Comparison of ENCODE assay signal across 9 mouse cellular contexts in the genomic region with DNA sequence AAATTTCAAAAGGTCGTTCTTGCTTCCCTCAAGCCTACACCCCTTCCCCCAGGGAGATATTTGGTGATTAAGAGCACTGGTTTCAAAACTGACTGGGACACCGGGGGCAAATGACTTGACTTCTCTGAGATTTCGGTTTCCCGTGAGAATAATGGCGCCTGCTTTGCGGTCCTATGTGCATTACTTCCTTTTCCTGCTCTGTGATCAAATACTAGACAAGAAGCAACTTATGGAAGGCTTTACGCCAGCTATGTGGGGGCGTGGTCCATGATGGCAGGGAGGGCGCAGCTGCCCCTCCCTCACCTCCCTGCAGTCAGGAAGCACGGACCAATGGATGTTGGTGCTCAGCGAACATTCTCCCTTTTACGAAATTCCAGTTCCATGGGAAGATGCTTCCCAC. TPM values are rescaled to one million over a fixed set of nuclear protein-coding genes. Genes with fewer than 3 reads are reported as not detected.
A peak's percentile ranks its signal among the peaks of the same experiment; 100 is the strongest.
DNase-seq lines count a peak whose midpoint lies in the region; ATAC-seq lines count a peak whose summit lies in the region.
"Had no signal": no experiment of that assay in that cellular context is flagged by ENCODE, and none has a peak within 500 bp of the region (broad histone marks: within the 10 kb centered on the region; RNA-seq: fewer than 3 reads in every experiment).

No protein-coding gene starts in this region.

- no peak overlapping the region for H3K9ac ChIP-seq in lung, embryonic 16.5 days (ENCODE audit: low read length)
- no peak overlapping the region for H3K9ac ChIP-seq in embryonic facial prominence, embryonic 12.5 days
- no peak overlapping the region for H3K9ac ChIP-seq in limb, embryonic 12.5 days (replicated peaks)
- H3K9ac ChIP-seq in stomach, embryonic 15.5 days: no peak overlapping the region

- H3K27me3 ChIP-seq in lung, embryonic 16.5 days (ENCODE audit: control insufficient read depth, insufficient read depth, low read depth, low read length): no peaks in the 10 kb centered on the region
- H3K27me3 ChIP-seq in embryonic facial prominence, embryonic 12.5 days: no peaks in the 10 kb centered on the region
- H3K27me3 ChIP-seq in limb, embryonic 12.5 days: no peaks in the 10 kb centered on the region
- H3K27me3 ChIP-seq in stomach, embryonic 15.5 days (replicated peaks): no peaks in the 10 kb centered on the region

- DNase-seq in lung, postnatal 25 days (ENCODE audit: low spot score): no peak
- DNase-seq in spleen, postnatal 10 days (ENCODE audit: low spot score in 2 of 2): no peak
- DNase-seq: left cerebral cortex, postnatal 4 days had no signal

- H3K4me2 ChIP-seq in lung, embryonic 16.5 days (ENCODE audit: low read depth, low read length): peak overlapping the region; percentile 43
- H3K4me2 ChIP-seq in embryonic facial prominence, embryonic 12.5 days (replicated peaks): peak overlapping the region; percentile 26; the same call in 1 of the 2 replicates
- peak overlapping the region; percentile 37 for H3K4me2 ChIP-seq in limb, embryonic 12.5 days
- peak overlapping the region; percentile 26 for H3K4me2 ChIP-seq in stomach, embryonic 15.5 days

- no peak for ATAC-seq in lung, embryonic 16.5 days (ENCODE audit: low read depth)
- ATAC-seq in embryonic facial prominence, embryonic 12.5 days (ENCODE audit: insufficient number of reproducible peaks, insufficient read depth, low FRiP score, low TSS enrichment): no peak
- no peak for ATAC-seq in limb, embryonic 12.5 days (ENCODE audit: insufficient number of reproducible peaks, insufficient read depth, low FRiP score, low TSS enrichment, low read depth)
- ATAC-seq in stomach, embryonic 15.5 days (ENCODE audit: insufficient read depth, low FRiP score, low read depth): no peak
- no peak for ATAC-seq in frontal cortex, adult (ENCODE audit: low TSS enrichment)
- ATAC-seq: activated CD4-positive, CD25-positive, alpha-beta regulatory T cell, adult 4 months had no signal

- WGBS in lung, embryonic 16.5 days: 65% methylated on average over 12 of the region's 12 CpGs
- WGBS in embryonic facial prominence, embryonic 12.5 days: 70% methylated on average over 12 of the region's 12 CpGs
- 71% methylated on average over 12 of the region's 12 CpGs for WGBS in limb, embryonic 12.5 days
- WGBS in stomach, embryonic 15.5 days: 66% methylated on average over 12 of the region's 12 CpGs

- H3K4me3 ChIP-seq in lung, embryonic 16.5 days (ENCODE audit: low read length): no peak overlapping the region
- H3K4me3 ChIP-seq in embryonic facial prominence, embryonic 12.5 days: no peak overlapping the region
- H3K4me3 ChIP-seq in limb, embryonic 12.5 days (replicated peaks): 0 out of 2 replicates have a peak overlapping the region, but pooled peaks have one; percentile 15
- no peak overlapping the region for H3K4me3 ChIP-seq in stomach, embryonic 15.5 days (replicated peaks)

- H3K4me1 ChIP-seq in lung, embryonic 16.5 days (replicated peaks; ENCODE audit: control insufficient read depth, insufficient read depth, low read length): no peaks in the 10 kb centered on the region; the same call in 1 of the 2 replicates
- H3K4me1 ChIP-seq in embryonic facial prominence, embryonic 12.5 days: no peaks in the 10 kb centered on the region
- H3K4me1 ChIP-seq in limb, embryonic 12.5 days (replicated peaks): 0 out of 2 replicates have a peak, but pooled peaks cover 8% of the 10 kb centered on the region
- H3K4me1 ChIP-seq in stomach, embryonic 15.5 days: no peaks in the 10 kb centered on the region

- no peak overlapping the region for H3K27ac ChIP-seq in lung, embryonic 16.5 days (ENCODE audit: low read length)
- no peak overlapping the region for H3K27ac ChIP-seq in embryonic facial prominence, embryonic 12.5 days
- no peak overlapping the region for H3K27ac ChIP-seq in limb, embryonic 12.5 days
- H3K27ac ChIP-seq in stomach, embryonic 15.5 days: no peak overlapping the region

- no peaks in the 10 kb centered on the region for H3K36me3 ChIP-seq in lung, embryonic 16.5 days (ENCODE audit: control insufficient read depth, insufficient read depth, low read length)
- no peaks in the 10 kb centered on the region for H3K36me3 ChIP-seq in embryonic facial prominence, embryonic 12.5 days
- no peaks in the 10 kb centered on the region for H3K36me3 ChIP-seq in limb, embryonic 12.5 days
- no peaks in the 10 kb centered on the region for H3K36me3 ChIP-seq in stomach, embryonic 15.5 days

- H3K9me3 ChIP-seq in lung, embryonic 16.5 days (ENCODE audit: control insufficient read depth, low read length): no peaks in the 10 kb centered on the region
- H3K9me3 ChIP-seq in embryonic facial prominence, embryonic 12.5 days: no peaks in the 10 kb centered on the region
- H3K9me3 ChIP-seq in limb, embryonic 12.5 days: 0 out of 2 replicates have a peak, but pooled peaks cover 2% of the 10 kb centered on the region
- H3K9me3 ChIP-seq in stomach, embryonic 15.5 days: no peaks in the 10 kb centered on the region

RNA-seq across cellular contexts. Expression of a gene that starts 28.5 kb away (rescaled TPM):
- 1,683 and 1,851 TPM in 2 replicates for polyA plus RNA-seq in lung, embryonic 16.5 days (2015; fragmentation: Nextera tagmentation; extraction: Ambion mirVana)
- 1,602 and 1,617 TPM in 2 replicates for polyA plus RNA-seq in embryonic facial prominence, embryonic 12.5 days (2016; fragmentation: Nextera tagmentation; extraction: Ambion mirVana)
- 1,704 and 1,735 TPM in 2 replicates for polyA plus RNA-seq in limb, embryonic 12.5 days (2016; fragmentation: Nextera tagmentation; extraction: Ambion mirVana)
- polyA plus RNA-seq in stomach, embryonic 15.5 days (2015; fragmentation: Nextera tagmentation; extraction: Ambion mirVana): 1,494 and 1,720 TPM in 2 replicates

RNA-seq across cellular contexts. Expression of a gene that starts 38.1 kb away (rescaled TPM):
- 26.2 and 28.2 TPM in 2 replicates for polyA plus RNA-seq in lung, embryonic 16.5 days (2015; fragmentation: Nextera tagmentation; extraction: Ambion mirVana)
- polyA plus RNA-seq in embryonic facial prominence, embryonic 12.5 days (2016; fragmentation: Nextera tagmentation; extraction: Ambion mirVana): 23.6 and 23.9 TPM in 2 replicates
- 32.0 and 33.2 TPM in 2 replicates for polyA plus RNA-seq in limb, embryonic 12.5 days (2016; fragmentation: Nextera tagmentation; extraction: Ambion mirVana)
- polyA plus RNA-seq in stomach, embryonic 15.5 days (2015; fragmentation: Nextera tagmentation; extraction: Ambion mirVana): 19.3 and 19.9 TPM in 2 replicates

RNA-seq across cellular contexts. Expression of a gene that starts 53.4 kb away (rescaled TPM):
- 496 and 530 TPM in 2 replicates for polyA plus RNA-seq in lung, embryonic 16.5 days (2015; fragmentation: Nextera tagmentation; extraction: Ambion mirVana)
- 491 and 498 TPM in 2 replicates for polyA plus RNA-seq in embryonic facial prominence, embryonic 12.5 days (2016; fragmentation: Nextera tagmentation; extraction: Ambion mirVana)
- 555 and 558 TPM in 2 replicates for polyA plus RNA-seq in limb, embryonic 12.5 days (2016; fragmentation: Nextera tagmentation; extraction: Ambion mirVana)
- polyA plus RNA-seq in stomach, embryonic 15.5 days (2015; fragmentation: Nextera tagmentation; extraction: Ambion mirVana): 720 and 730 TPM in 2 replicates

RNA-seq across cellular contexts. Expression of a gene that starts 53.5 kb away (rescaled TPM):
- 39.1 and 40.6 TPM in 2 replicates for polyA plus RNA-seq in lung, embryonic 16.5 days (2015; fragmentation: Nextera tagmentation; extraction: Ambion mirVana)
- 56.9 TPM in 2 replicates for polyA plus RNA-seq in embryonic facial prominence, embryonic 12.5 days (2016; fragmentation: Nextera tagmentation; extraction: Ambion mirVana)
- polyA plus RNA-seq in limb, embryonic 12.5 days (2016; fragmentation: Nextera tagmentation; extraction: Ambion mirVana): 48.4 and 53.0 TPM in 2 replicates
- 63.6 and 67.4 TPM in 2 replicates for polyA plus RNA-seq in stomach, embryonic 15.5 days (2015; fragmentation: Nextera tagmentation; extraction: Ambion mirVana)
